Mouse (Mus musculus) hindbrain, embryonic 14.5 days (tissue): ENCODE data around the gene Nudt5. TPM values are rescaled to one million over a fixed set of nuclear protein-coding genes. Genes with fewer than 3 reads are reported as not detected.

Experiments used
- ATAC-seq: fragments of 200-750 bp; cut with Nextera tagmentation; 2 replicates; pipeline ENCODE4 v1.8.0; 2017; ENCODE audit warnings: moderate number of reproducible peaks, mild to moderate bottlenecking, moderate TSS enrichment, moderate library complexity; ENCODE audit not compliant: low FRiP score
- DNase-seq: peaks from one replicate; pipeline ENCODE4 v3.0.0-alpha.2; 2015; ENCODE audit warnings: low spot score
- H3K27ac ChIP-seq: fragments of 300-500 bp; sonication (generic); 2 replicates; pipeline ENCODE4 v1.5.1; 2014; ENCODE audit warnings: mild to moderate bottlenecking, moderate library complexity
- H3K27me3 ChIP-seq: fragments of 300-500 bp; sonication (generic); 2 replicates; pipeline ENCODE4 v1.6.1; 2014; ENCODE audit warnings: mild to moderate bottlenecking, low read length, mixed read lengths; ENCODE audit not compliant: control insufficient read depth, insufficient read depth
- H3K36me3 ChIP-seq: fragments of 300-500 bp; sonication (generic); replicated peaks from 2 replicates; pipeline ENCODE4 v1.6.1; 2014; ENCODE audit not compliant: control insufficient read depth, insufficient read depth
- H3K4me1 ChIP-seq: fragments of 300-500 bp; sonication (generic); replicated peaks from 2 replicates; pipeline ENCODE4 v1.6.1; 2014; ENCODE audit warnings: antibody characterized with exemption, low read length, mixed read lengths; ENCODE audit not compliant: control insufficient read depth, insufficient read depth
- H3K4me2 ChIP-seq: fragments of 300-500 bp; sonication (generic); replicated peaks from 2 replicates; pipeline ENCODE4 v1.6.1; 2014; ENCODE audit warnings: mild to moderate bottlenecking, moderate library complexity
- H3K4me3 ChIP-seq: fragments of 300-500 bp; sonication (generic); replicated peaks from 2 replicates; pipeline ENCODE4 v1.5.1; 2014; ENCODE audit warnings: mild to moderate bottlenecking, low read length
- H3K9ac ChIP-seq: fragments of 300-500 bp; sonication (generic); 2 replicates; pipeline ENCODE4 v1.6.1; 2014
- H3K9me3 ChIP-seq: fragments of 300-500 bp; sonication (generic); 2 replicates; pipeline ENCODE4 v1.6.1; 2016; ENCODE audit warnings: low read length; ENCODE audit not compliant: control insufficient read depth
- WGBS: fragments of 180-500 bp; shearing (Covaris S2); extraction: QIAGEN DNeasy Blood & Tissue Kit; methylation state at CpG from one replicate; pipeline ENCODE4 v1.1.7; 2014; 5-methylcytosine and 5-hydroxymethylcytosine counted together
- polyA plus RNA-seq: library from polyadenylated mRNA; unstranded; fragments of >200 nt; fragmentation: Nextera tagmentation; extraction: Ambion mirVana; gene quantifications from 2 replicates; pipeline ENCODE4 v1.2.1, GENCODE M21; 2014

Nudt5 gene
- polyA plus RNA-seq, 1 experiment from 2014 or later = 24.1 TPM

GRCm38 (mm10) chr2:5894843-5895570 lies 50.2 kb downstream of the Nudt5 start, which contains the start of gene Sec61a2:
Sec61a2 (minus strand) TSS chr2:5895432.
- peak; percentile 99 for ATAC-seq
- under 1% methylated on average over 60 of the region's 62 CpGs for WGBS
- Histone ChIP-seq H3K4me2 (peak within 1 kb of the TSS; percentile 73), H3K27me3 (no peaks in the 10 kb centered on the region), H3K36me3 (peaks cover 42% of the 10 kb centered on the region), H3K4me3 (peak within 1 kb of the TSS; percentile 91), H3K4me1 (peaks cover 8% of the 10 kb centered on the region), H3K27ac (peak within 1 kb of the TSS; percentile 68), H3K9me3 (no peaks in the 10 kb centered on the region), H3K9ac (peak within 1 kb of the TSS; percentile 91)
- peak; percentile 97 for DNase-seq

- WGBS = 58% methylated on average over 5 of the region's 5 CpGs
These were observed 55.3 kb downstream of the Nudt5 start for GRCm38 (mm10) chr2:5900145-5900544.

DNA sequence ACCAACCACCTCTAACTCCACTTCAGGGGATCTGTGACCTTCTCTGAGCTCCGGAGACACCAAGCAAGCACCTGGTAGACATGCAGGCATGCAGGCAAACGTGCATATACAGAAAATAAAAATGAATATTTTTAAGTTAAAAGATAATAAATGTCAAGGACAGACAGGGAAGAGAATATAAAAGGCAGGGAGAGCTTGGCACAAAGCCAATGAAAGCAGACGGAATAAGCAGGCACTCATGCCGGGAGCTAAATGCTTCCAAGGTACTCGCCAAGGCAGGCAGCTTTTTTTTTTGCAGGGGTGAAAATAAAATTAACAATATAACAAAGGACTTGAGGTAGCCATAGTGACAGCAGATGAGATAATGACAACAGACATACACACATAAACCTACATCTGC lies 61.3 kb downstream of the Nudt5 start:
- peaks cover 27% of the 10 kb centered on the region for H3K36me3 ChIP-seq
- no peaks in the 10 kb centered on the region for H3K4me1 ChIP-seq
- no peak overlapping the region for H3K27ac ChIP-seq
- no peak overlapping the region for H3K4me2 ChIP-seq
- H3K9ac ChIP-seq = no peak overlapping the region
- H3K4me3 ChIP-seq = no peak overlapping the region
- ATAC-seq = no peak
- H3K27me3 ChIP-seq = no peaks in the 10 kb centered on the region
- WGBS = 41% methylated on average over 5 of the region's 5 CpGs
- peak; percentile 33 for DNase-seq
- no peaks in the 10 kb centered on the region for H3K9me3 ChIP-seq

More at GRCm38 (mm10) chr2:5900145-5900544, 55.3 kb downstream of the Nudt5 start:
- Histone ChIP-seq H3K4me3 (no peak overlapping the region), H3K4me2 (no peak overlapping the region), H3K4me1 (no peaks in the 10 kb centered on the region; the same call in 1 of the 2 replicates), H3K36me3 (peaks cover 35% of the 10 kb centered on the region), H3K9me3 (no peaks in the 10 kb centered on the region), H3K27ac (no peak overlapping the region), H3K9ac (no peak overlapping the region), H3K27me3 (no peaks in the 10 kb centered on the region)
- DNase-seq (no peak), ATAC-seq (no peak)

GRCm38 (mm10) chr2:5906625-5907024 lies 61.8 kb downstream of the Nudt5 start:
- 41% methylated on average over 3 of the region's 3 CpGs for WGBS
- Histone ChIP-seq H3K4me2 (no peak overlapping the region), H3K9me3 (no peaks in the 10 kb centered on the region), H3K4me3 (no peak overlapping the region), H3K27me3 (no peaks in the 10 kb centered on the region), H3K36me3 (peaks cover 27% of the 10 kb centered on the region), H3K9ac (no peak overlapping the region), H3K4me1 (no peaks in the 10 kb centered on the region), H3K27ac (no peak overlapping the region)
- DNase-seq (peak; percentile 60), ATAC-seq (no peak)

DNA sequence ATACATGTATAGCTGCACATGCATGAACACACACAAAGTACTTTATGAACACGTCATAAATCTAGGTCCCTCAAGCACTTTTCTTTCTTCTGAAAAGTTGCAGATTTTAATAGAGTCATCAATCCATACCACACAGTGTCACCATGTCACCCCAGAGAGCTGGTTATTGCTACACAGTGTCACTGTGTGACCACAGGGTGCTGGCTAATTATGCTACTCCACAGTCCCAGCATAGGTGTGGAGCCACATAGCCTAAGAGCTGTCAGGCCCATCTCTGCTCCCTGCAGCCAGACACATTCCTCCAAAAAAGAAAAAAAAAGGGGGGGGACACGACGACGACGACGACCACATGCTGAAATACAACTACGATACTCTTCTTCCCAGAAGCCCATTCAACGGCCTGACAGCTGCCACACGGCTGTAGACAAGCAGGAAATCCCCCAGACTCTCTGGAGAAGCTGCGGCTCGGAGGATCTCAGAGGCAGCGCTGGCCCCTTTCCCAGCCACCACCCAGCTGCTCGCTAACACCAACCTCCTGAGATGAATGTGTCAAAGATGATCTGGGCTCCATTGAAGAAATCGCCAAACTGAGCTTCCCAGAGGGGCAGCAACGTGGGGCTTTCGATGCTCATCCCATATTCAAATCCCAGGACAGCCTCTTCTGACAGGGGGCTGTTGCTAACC lies 66.6 kb downstream of the Nudt5 start:
- DNase-seq (no peak), ATAC-seq (peak; percentile 71; the same call in 1 of the 2 replicates)
- H3K4me1 ChIP-seq = no peaks in the 10 kb centered on the region
- peaks cover 32% of the 10 kb centered on the region for H3K36me3 ChIP-seq
- WGBS = 53% methylated on average over 16 of the region's 16 CpGs
- no peak overlapping the region for H3K9ac ChIP-seq
- H3K9me3 ChIP-seq = no peaks in the 10 kb centered on the region
- H3K27me3 ChIP-seq = no peaks in the 10 kb centered on the region
- H3K4me2 ChIP-seq = no peak overlapping the region
- H3K4me3 ChIP-seq = no peak overlapping the region
- H3K27ac ChIP-seq = no peak overlapping the region

Other genes with a start within 250 kb of the Nudt5 start
- gene Camk1d, start 130.5 kb upstream of the Nudt5 start, polyA plus RNA-seq = 6.7 and 7.7 TPM in 2 replicates
- 239 and 246 TPM in 2 replicates for gene Cdc123, start 145 bp downstream of the Nudt5 start, polyA plus RNA-seq
- gene Gm13199, start 17.9 kb downstream of the Nudt5 start, polyA plus RNA-seq = 1.4 and 1.6 TPM in 2 replicates
- gene Sec61a2, start 50.4 kb downstream of the Nudt5 start, polyA plus RNA-seq = 108 and 109 TPM in 2 replicates
- gene Dhtkd1, start 97.8 kb downstream of the Nudt5 start, polyA plus RNA-seq = 4.0 and 5.2 TPM in 2 replicates
- gene Upf2, start 106.5 kb downstream of the Nudt5 start, polyA plus RNA-seq = 7.9 and 8.1 TPM in 2 replicates